Mouse (Mus musculus) urinary bladder, adult 2 months (tissue): ENCODE data around the gene Katnbl1. TPM values are rescaled to one million over a fixed set of nuclear protein-coding genes. Genes with fewer than 3 reads are reported as not detected.
A peak's percentile ranks its signal among the peaks of the same experiment; 100 is the strongest.

Experiments
- DNase-seq: peaks from one replicate; pipeline ENCODE4 v3.0.0; 2022; ENCODE audit warnings: low spot score
- polyA plus RNA-seq: library from polyadenylated mRNA; depleted of rRNA; stranded (reverse); fragments of >200 nt; gene quantifications from 2 replicates; pipeline ENCODE4 v1.2.3, GENCODE M21; 2012; rRNA removed

Katnbl1 gene
- 10.6 and 12.8 TPM in 2 replicates for polyA plus RNA-seq

- DNase-seq: peak; percentile 91
These were observed at the start of gene Katnbl1 for GRCm38 (mm10) chr2:112378973-112379898. Katnbl1 (plus strand) TSS chr2:112379211.

GRCm38 (mm10) chr2:112332051-112332898 is 46.7 kb upstream of the Katnbl1 start:
- DNase-seq: no peak

GRCm38 (mm10) chr2:112337211-112337610 is 41.8 kb upstream of the Katnbl1 start:
- DNase-seq: no peak

GRCm38 (mm10) chr2:112339736-112340135 is 39.3 kb upstream of the Katnbl1 start:
- DNase-seq: no peak

- no peak for DNase-seq
These were observed 37.9 kb upstream of the Katnbl1 start for GRCm38 (mm10) chr2:112341117-112341516.

- no peak for DNase-seq
These were observed 30.8 kb upstream of the Katnbl1 start for GRCm38 (mm10) chr2:112348246-112348645.

- DNase-seq: no peak
These were observed 25.1 kb upstream of the Katnbl1 start for GRCm38 (mm10) chr2:112353685-112354455.

GRCm38 (mm10) chr2:112359611-112360010 is 19.4 kb upstream of the Katnbl1 start:
- DNase-seq: no peak

GRCm38 (mm10) chr2:112360012-112360780 is 18.8 kb upstream of the Katnbl1 start:
- DNase-seq: no peak

GRCm38 (mm10) chr2:112360781-112361169 is 18.2 kb upstream of the Katnbl1 start:
- no peak for DNase-seq

GRCm38 (mm10) chr2:112367222-112367621 is 11.8 kb upstream of the Katnbl1 start:
- DNase-seq: no peak

- peak; percentile 78 for DNase-seq
These were observed 11.0 kb upstream of the Katnbl1 start, which contains the start of gene Emc4 for GRCm38 (mm10) chr2:112367726-112368673. Emc4 (minus strand) TSS chr2:112368027.

GRCm38 (mm10) chr2:112369941-112370340 is 9.1 kb upstream of the Katnbl1 start:
- no peak for DNase-seq

GRCm38 (mm10) chr2:112373141-112373540 is 5.9 kb upstream of the Katnbl1 start:
- DNase-seq: no peak

GRCm38 (mm10) chr2:112374610-112375009 is 4.4 kb upstream of the Katnbl1 start:
- no peak for DNase-seq

GRCm38 (mm10) chr2:112380131-112380530 is 1.1 kb downstream of the Katnbl1 start:
- DNase-seq: no peak

GRCm38 (mm10) chr2:112381219-112381618 is 2.2 kb downstream of the Katnbl1 start:
- DNase-seq: no peak

- no peak for DNase-seq
These were observed 11.8 kb downstream of the Katnbl1 start for GRCm38 (mm10) chr2:112390843-112391242.

GRCm38 (mm10) chr2:112391346-112392000 is 12.5 kb downstream of the Katnbl1 start:
- DNase-seq: no peak
